ENCODE assay signal across 9 mouse cellular contexts in genomic region chr17:80887021-80887748, GRCm38 (mm10). TPM values are rescaled to one million over a fixed set of nuclear protein-coding genes. Genes with fewer than 3 reads are reported as not detected.
DNase-seq lines count a peak whose midpoint lies in the region; ATAC-seq lines count a peak whose summit lies in the region.
"Had no signal": no experiment of that assay in that cellular context is flagged by ENCODE, and none has a peak within 500 bp of the region (broad histone marks: within the 10 kb centered on the region; RNA-seq: fewer than 3 reads in every experiment).

No protein-coding gene starts in this region.

- peak overlapping the region; percentile 44 for H3K4me2 ChIP-seq in embryonic facial prominence, embryonic 14.5 days (ENCODE audit: low read depth, low read length)
- H3K4me2 ChIP-seq in stomach, embryonic 16.5 days (ENCODE audit: low read depth, low read length): peak overlapping the region; percentile 25; the same call in 1 of the 2 replicates

- no peaks in the 10 kb centered on the region for H3K9me3 ChIP-seq in embryonic facial prominence, embryonic 14.5 days (ENCODE audit: control insufficient read depth, low read length)
- H3K9me3 ChIP-seq in limb, embryonic 10.5 days (replicated peaks): no peaks in the 10 kb centered on the region
- no peaks in the 10 kb centered on the region for H3K9me3 ChIP-seq in stomach, embryonic 16.5 days (replicated peaks; ENCODE audit: control insufficient read depth, low read length)

- no peaks in the 10 kb centered on the region for H3K36me3 ChIP-seq in embryonic facial prominence, embryonic 14.5 days (ENCODE audit: control insufficient read depth, insufficient read depth, low read length)
- no peaks in the 10 kb centered on the region for H3K36me3 ChIP-seq in limb, embryonic 10.5 days
- H3K36me3 ChIP-seq in stomach, embryonic 16.5 days (ENCODE audit: control insufficient read depth, insufficient read depth, low read length): no peaks in the 10 kb centered on the region

- no peaks in the 10 kb centered on the region for H3K27me3 ChIP-seq in embryonic facial prominence, embryonic 14.5 days (replicated peaks; ENCODE audit: control insufficient read depth, insufficient read depth, low read length)
- no peaks in the 10 kb centered on the region for H3K27me3 ChIP-seq in limb, embryonic 10.5 days (ENCODE audit: low read depth, poor library complexity, severe bottlenecking)
- no peaks in the 10 kb centered on the region for H3K27me3 ChIP-seq in stomach, embryonic 16.5 days (ENCODE audit: control insufficient read depth, insufficient read depth, low read length)

- no peak overlapping the region for H3K4me3 ChIP-seq in embryonic facial prominence, embryonic 14.5 days (ENCODE audit: low read depth, low read length)
- peak overlapping the region; percentile 27 for H3K4me3 ChIP-seq in limb, embryonic 10.5 days
- no peak overlapping the region for H3K4me3 ChIP-seq in stomach, embryonic 16.5 days (replicated peaks; ENCODE audit: low read length)

- peak; percentile 51 for ATAC-seq in embryonic facial prominence, embryonic 14.5 days (ENCODE audit: low read depth)
- no peak for ATAC-seq in stomach, embryonic 16.5 days (ENCODE audit: insufficient read depth, low FRiP score)
- ATAC-seq in granulocyte monocyte progenitor cell, adult 5-6 weeks (replicated peaks; ENCODE audit: poor library complexity, severe bottlenecking): no peak
- ATAC-seq: liver, postnatal 0 days had no signal

- WGBS in embryonic facial prominence, embryonic 14.5 days: 13% methylated on average over 18 of the region's 18 CpGs
- WGBS in limb, embryonic 10.5 days: 6% methylated on average over 18 of the region's 18 CpGs
- WGBS in stomach, embryonic 16.5 days: 36% methylated on average over 18 of the region's 18 CpGs

- intact Hi-C loops in left cerebral cortex, postnatal 4 days (cut with DNase I): no loop called here

- 0 out of 2 replicates have a peak overlapping the region, but pooled peaks have one; percentile 27 for H3K9ac ChIP-seq in embryonic facial prominence, embryonic 14.5 days (ENCODE audit: low read depth, low read length)
- H3K9ac ChIP-seq in stomach, embryonic 16.5 days (ENCODE audit: low read length): no peak overlapping the region; the same call in 1 of the 2 replicates
- H3K9ac ChIP-seq: liver, postnatal 0 days had no signal

- peaks cover 34% of the 10 kb centered on the region for H3K4me1 ChIP-seq in embryonic facial prominence, embryonic 14.5 days (ENCODE audit: control insufficient read depth, insufficient read depth, low read length)
- H3K4me1 ChIP-seq in limb, embryonic 10.5 days: peaks cover 57% of the 10 kb centered on the region
- peaks cover 16% of the 10 kb centered on the region for H3K4me1 ChIP-seq in stomach, embryonic 16.5 days (ENCODE audit: control insufficient read depth, insufficient read depth, low read length)

- peak overlapping the region; percentile 75; the same call in 1 of the 2 replicates for H3K27ac ChIP-seq in embryonic facial prominence, embryonic 14.5 days (replicated peaks; ENCODE audit: low read depth, low read length)
- peak overlapping the region; percentile 87 for H3K27ac ChIP-seq in limb, embryonic 10.5 days
- H3K27ac ChIP-seq in stomach, embryonic 16.5 days (ENCODE audit: low read length): peak overlapping the region; percentile 48

- peak; percentile 64 for DNase-seq in left cerebral cortex, postnatal 4 days
- no peak for DNase-seq in left cerebral cortex, adult 9 months (ENCODE audit: low spot score in 2 of 2)
- DNase-seq in embryonic facial prominence, embryonic 14.5 days (ENCODE audit: low spot score): peak; percentile 61
- peak; percentile 81 for DNase-seq in limb, embryonic 10.5 days (ENCODE audit: low spot score)
- no peak for DNase-seq in spleen, postnatal 4 days (ENCODE audit: low spot score in 2 of 2)
- no peak for DNase-seq in c-Kit-positive CD71-positive TER-119-positive erythroid progenitor cells, embryonic 14.5 days (ENCODE audit: low spot score)
- DNase-seq: liver, postnatal 0 days had no signal

RNA-seq across cellular contexts. Expression of gene Tmem178, which starts 57.2 kb away (rescaled TPM):
- 10 to 100 TPM; 37.9 to 41.7 TPM for total RNA-seq in left cerebral cortex, postnatal 4 days (2021)
- polyA plus RNA-seq in embryonic facial prominence, embryonic 14.5 days (2014; fragmentation: Nextera tagmentation; extraction: Ambion mirVana): 4.5 and 6.4 TPM in 2 replicates
- 3.1 and 5.5 TPM in 2 replicates for polyA plus RNA-seq in limb, embryonic 10.5 days (2016; fragmentation: Nextera tagmentation; extraction: Ambion mirVana)
- polyA plus RNA-seq in stomach, embryonic 16.5 days (2015; fragmentation: Nextera tagmentation; extraction: Ambion mirVana): 2.1 TPM in 2 replicates
- 0.47 TPM in 1 of 2 replicates, not detected in the other for total RNA-seq in granulocyte monocyte progenitor cell, adult 5-6 weeks (2014; fragmentation: Nextera tagmentation)
- 2.0 and 2.6 TPM in 2 replicates for total RNA-seq in granulocyte monocyte progenitor cell, adult 5-6 weeks (2017)

Comparison
In these comparisons a context has a peak if more than half of its experiments do, and no peak if none do; other contexts are left out.
1. DNase-seq: peak in left cerebral cortex, postnatal 4 days (single experiment), embryonic facial prominence, embryonic 14.5 days (single experiment) and limb, embryonic 10.5 days (single experiment); none in left cerebral cortex, adult 9 months (0 of 2), spleen, postnatal 4 days (0 of 2) and c-Kit-positive CD71-positive TER-119-positive erythroid progenitor cells, embryonic 14.5 days (single experiment).
2. Peak in every context shown above with its lines, with median percentiles within 50 percentile points of each other: H3K27ac ChIP-seq.